Mouse (Mus musculus) left cerebral cortex, adult 6 months (tissue): ENCODE results near the gene Vsig10. TPM values are rescaled to one million over a fixed set of nuclear protein-coding genes. Genes with fewer than 3 reads are reported as not detected.

Source experiments
- long read RNA-seq, 2 experiments: library from polyadenylated mRNA; unstranded; transcript quantifications; one replicate each; pipeline ENCODE4 v2.0.0; 2019 to 2020
- polyA plus RNA-seq: library from polyadenylated mRNA; unstranded; fragments of <200 nt; fragmentation: Nextera tagmentation; gene quantifications from 2 replicates; pipeline ENCODE4 v1.2.3, GENCODE M21; 2021

Vsig10 gene
- 0.14 and 0.40 TPM in 2 replicates for polyA plus RNA-seq
- long read RNA-seq, experiment 1, result 0 reads
- long read RNA-seq, experiment 2, result 0 reads

DNA sequence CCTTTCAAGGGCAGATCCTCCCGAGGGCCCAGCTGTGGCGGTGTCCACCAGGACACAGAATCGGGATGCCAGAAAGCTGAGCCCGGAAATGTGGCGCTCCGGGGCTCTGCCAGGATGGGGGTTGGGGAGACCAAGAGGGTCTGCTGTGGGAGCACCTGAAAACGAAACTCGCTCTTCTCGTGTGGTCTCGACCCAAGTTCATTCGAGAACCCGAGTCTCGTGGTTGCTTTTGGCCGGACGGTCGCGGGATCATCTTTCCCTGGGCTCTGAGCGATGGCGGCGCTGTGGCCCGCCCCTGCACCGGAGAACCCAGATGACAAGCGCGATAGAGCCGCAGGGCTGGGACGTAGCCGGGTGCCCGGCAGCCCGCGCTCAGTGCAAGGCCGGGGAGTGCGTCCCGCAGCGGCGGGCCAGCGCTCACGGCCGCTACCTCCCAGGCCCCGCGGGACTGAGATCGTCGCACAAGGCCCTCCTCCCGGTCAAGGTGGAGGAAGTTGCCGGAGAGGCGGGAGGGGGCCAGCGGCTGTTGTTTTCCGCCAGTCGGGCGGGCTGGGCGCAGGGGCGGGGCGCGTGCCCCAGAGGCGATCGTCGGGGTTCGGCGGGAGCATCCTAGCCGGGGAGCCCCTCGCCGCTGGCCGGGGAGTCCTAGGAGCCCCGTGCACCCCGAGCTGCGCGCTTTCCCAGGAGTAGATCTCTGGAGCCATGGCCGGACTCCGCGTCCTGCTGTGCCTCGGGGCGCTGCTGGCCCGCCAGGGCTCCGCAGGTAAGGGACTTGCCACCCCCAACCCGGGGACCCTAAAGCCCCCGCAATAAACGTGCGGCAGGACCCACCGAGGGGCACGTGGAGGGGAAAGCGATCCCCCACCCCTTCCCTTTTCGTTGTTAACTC lies at the start of gene Vsig10:
TSS of gene Vsig10 (plus strand) at position 343 of the 889 bp plus-strand sequence.

DNA sequence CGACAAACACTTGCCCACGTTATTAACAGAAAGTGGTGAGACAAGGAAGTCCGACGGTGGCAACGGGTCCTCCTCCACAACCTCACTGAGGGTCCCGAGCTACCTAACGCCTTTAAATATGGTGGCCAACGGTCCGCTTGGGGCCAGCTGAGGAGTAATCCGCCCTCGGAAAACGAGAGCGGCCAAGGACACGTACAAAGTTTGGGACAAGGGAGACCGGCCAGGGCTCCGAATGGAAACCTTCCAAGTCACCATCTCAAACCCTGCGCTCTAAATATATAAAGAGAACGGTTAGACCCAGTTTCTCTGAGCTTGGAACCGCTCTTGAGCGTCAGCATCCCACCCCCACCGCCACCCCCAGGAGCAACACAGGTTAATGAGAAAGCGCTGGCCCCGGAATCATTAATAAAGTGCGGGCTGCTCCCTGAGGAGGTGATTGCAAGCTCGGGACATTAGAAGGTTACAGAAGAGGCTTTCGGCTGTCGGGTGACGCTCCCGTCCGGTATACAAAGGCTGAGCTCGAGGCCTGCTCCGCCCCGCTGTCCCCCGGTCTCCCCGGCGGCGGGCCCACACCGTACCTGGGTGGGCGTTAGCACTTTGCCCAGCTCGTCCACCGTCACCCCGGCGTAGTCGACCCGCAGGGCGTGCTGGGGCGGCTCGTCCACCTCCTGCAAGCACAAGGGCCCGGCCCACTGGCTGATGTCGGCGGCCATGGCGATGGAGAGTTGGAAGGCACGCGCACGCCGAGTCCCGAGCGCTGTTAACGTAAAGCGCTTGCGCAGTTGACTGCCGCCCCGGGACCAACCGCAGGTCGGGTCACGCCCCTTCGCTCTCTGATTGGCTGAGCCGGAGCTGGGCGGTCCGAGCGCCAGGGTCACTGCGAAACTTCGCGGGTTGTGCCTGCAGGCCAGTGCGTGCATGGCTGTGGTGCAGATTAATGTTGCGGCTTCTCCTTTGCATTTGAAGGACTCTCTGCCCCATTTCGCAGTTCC lies 31.8 kb upstream of the Vsig10 start, which contains the start of gene Pebp1:
TSS of gene Pebp1 (minus strand) at position 795 of the 992 bp plus-strand sequence.

GRCm38 (mm10) chr5:117357129-117357477 lies 38.2 kb downstream of the Vsig10 start, which contains the start of gene Wsb2:
TSS of gene Wsb2 (plus strand) at chr5:117357304.

DNA sequence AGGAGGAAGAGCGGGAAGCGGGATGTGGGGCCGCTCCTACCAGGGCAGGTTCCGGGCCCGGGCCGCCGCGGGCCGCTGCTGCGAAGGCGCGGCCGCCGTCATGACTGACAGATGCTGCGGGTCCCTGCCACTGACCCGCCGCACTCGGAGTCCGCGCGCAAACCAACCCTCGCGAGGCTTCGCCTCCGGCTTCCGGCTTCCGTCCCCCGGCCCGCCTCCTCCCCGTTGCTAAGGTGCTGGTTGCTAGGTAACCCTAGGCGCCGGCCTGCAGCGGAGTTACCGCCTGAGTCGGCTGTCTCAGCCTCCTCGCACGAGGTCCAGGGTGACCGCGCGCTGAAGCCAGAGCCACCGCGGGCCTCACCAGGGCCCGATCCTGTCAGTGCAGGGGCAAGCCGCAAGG lies 70.0 kb downstream of the Vsig10 start, which contains the start of gene Rfc5:
TSS of gene Rfc5 (minus strand) at position 171 of the 400 bp plus-strand sequence.

Other genes starting within 250 kb of the Vsig10 start
- gene Suds3, start 203.0 kb upstream of the Vsig10 start, polyA plus RNA-seq, result 9.4 and 68.5 TPM in 2 replicates
- gene Taok3, start 199.0 kb upstream of the Vsig10 start, polyA plus RNA-seq, result 23.1 and 24.6 TPM in 2 replicates
- gene Pebp1, start 31.5 kb upstream of the Vsig10 start, polyA plus RNA-seq, result 1,100 and 1,103 TPM in 2 replicates
- 71.2 and 88.7 TPM in 2 replicates for gene Wsb2, start 38.2 kb downstream of the Vsig10 start, polyA plus RNA-seq
- gene Rfc5, start 70.0 kb downstream of the Vsig10 start, polyA plus RNA-seq, result 15.4 and 19.2 TPM in 2 replicates
- gene Ksr2, start 94.9 kb downstream of the Vsig10 start, polyA plus RNA-seq, result 3.3 and 10.5 TPM in 2 replicates